Mouse (Mus musculus): ENCODE measurements around the gene Flot1. TPM values are rescaled to one million over a fixed set of nuclear protein-coding genes. Genes with fewer than 3 reads are reported as not detected.

Flot1 gene
- total and polyA plus RNA-seq, 3 experiments, result 38.1 to 64.1 TPM; not detected in 1

DNA sequence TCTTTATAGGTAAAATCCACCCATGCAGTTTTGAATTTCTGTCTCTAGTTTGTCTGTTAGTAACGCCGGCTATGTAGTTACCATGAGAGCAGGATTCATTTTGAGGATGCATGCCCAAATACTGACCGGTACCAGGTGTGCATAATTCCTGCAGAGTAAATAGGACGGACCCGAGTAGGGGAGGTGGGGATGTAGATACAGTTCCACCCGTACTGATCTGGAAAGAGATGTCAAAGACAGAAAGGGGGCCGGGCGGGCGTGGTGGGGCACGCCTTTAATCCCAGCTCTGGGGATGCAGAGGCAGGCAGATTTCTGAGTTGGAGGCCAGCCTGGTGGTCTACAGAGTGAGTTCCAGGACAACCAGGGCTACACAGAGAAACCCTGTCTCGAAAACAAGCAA is 19.0 kb downstream of the Flot1 start:
- H3K79me2 ChIP-seq (ENCODE audit: control insufficient read depth, insufficient read depth, low read length, poor library complexity), result peaks cover 28% of the 10 kb centered on the region
- H3K4me1 ChIP-seq (ENCODE audit: control insufficient read depth in 1 of 2, insufficient read depth in 2 of 2, low read length in 2 of 2), result peaks cover 0 to 22% of the 10 kb centered on the region in 2 experiments; a peak in 3 of 4 replicates
- H3K27me3 ChIP-seq (ENCODE audit: control insufficient read depth in 1 of 2, insufficient read depth in 2 of 2, low read length in 2 of 2), result no peaks in the 10 kb centered on the region
- TF ChIP-seq TCF12 (IDR thresholded peaks at IDR 0.05; ENCODE audit: low read depth, low read length), result no peak
- TF ChIP-seq MAFK (IDR thresholded peaks at IDR 0.05; ENCODE audit: borderline replicate concordance, low read depth, low read length), result no peak
- no peak for TF ChIP-seq ZKSCAN1 (IDR thresholded peaks at IDR 0.05; ENCODE audit: low read depth, low read length)
- TF ChIP-seq POLR2AphosphoS2 (IDR thresholded peaks at IDR 0.05; ENCODE audit: low read length), result no peak
- no peak for TF ChIP-seq USF2 (IDR thresholded peaks at IDR 0.05; ENCODE audit: borderline replicate concordance in 1 of 2, insufficient read depth in 1 of 2, low read depth in 1 of 2, low read length in 2 of 2)
- TF ChIP-seq NELFE (IDR thresholded peaks at IDR 0.05; ENCODE audit: low read depth, low read length), result no peak
- TF ChIP-seq USF1 (IDR thresholded peaks at IDR 0.05; ENCODE audit: low read depth, low read length), result no peak
- no peak for TF ChIP-seq ETS1 (IDR thresholded peaks at IDR 0.05; ENCODE audit: low read depth, low read length)
- no peak for TF ChIP-seq CHD2 (IDR thresholded peaks at IDR 0.05; ENCODE audit: low read length)
- H3K36me3 ChIP-seq (ENCODE audit: control insufficient read depth in 1 of 2, insufficient read depth in 2 of 2, low read length in 2 of 2), result peaks cover under 1 to 23% of the 10 kb centered on the region in 2 experiments; a peak in 2 of 4 replicates
- H3K27ac ChIP-seq (ENCODE audit: control insufficient read depth, low read depth, low read length), result peak overlapping the region; percentile 98
- peak overlapping the region; percentile 52 to 84 for H3K4me3 ChIP-seq (ENCODE audit: control insufficient read depth in 1 of 2, insufficient read depth in 1 of 2, low read depth in 2 of 2, low read length in 2 of 2)
- no peaks in the 10 kb centered on the region for H3K9me3 ChIP-seq (replicated peaks; ENCODE audit: insufficient read depth, low read length)
- H3K9ac ChIP-seq (ENCODE audit: control insufficient read depth, low read depth, low read length, poor library complexity, severe bottlenecking), result peak overlapping the region; percentile 86
- no peak for DNase-seq (ENCODE audit: low read depth, low spot score)

DNA sequence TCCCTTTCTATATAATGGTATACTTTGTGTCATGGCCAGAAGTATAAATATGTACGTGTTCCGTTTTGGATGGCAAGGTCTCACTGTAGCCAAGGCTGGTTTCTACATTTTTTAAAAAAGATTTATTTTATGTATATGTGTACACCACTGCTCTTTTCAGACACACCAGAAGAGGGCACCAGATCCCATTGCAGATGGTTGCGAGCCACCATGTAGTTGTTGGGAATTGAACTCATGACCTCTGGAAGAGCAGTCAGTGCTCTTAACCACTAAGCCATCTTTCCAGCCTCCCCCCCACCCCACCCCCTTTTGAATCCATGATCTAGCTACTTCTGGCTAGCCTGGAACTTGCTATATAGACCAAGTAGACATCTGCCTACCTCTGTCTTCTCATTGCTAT is 20.5 kb downstream of the Flot1 start:
- Histone ChIP-seq H3K79me2 (ENCODE audit: control insufficient read depth, insufficient read depth, low read length, poor library complexity) (peaks cover 18% of the 10 kb centered on the region), H3K4me1 (ENCODE audit: control insufficient read depth in 1 of 2, insufficient read depth in 2 of 2, low read length in 2 of 2) (peaks cover 0 to 22% of the 10 kb centered on the region in 2 experiments; a peak in 3 of 4 replicates), H3K4me3 (ENCODE audit: control insufficient read depth in 1 of 2, insufficient read depth in 1 of 2, low read depth in 2 of 2, low read length in 2 of 2) (no peak overlapping the region), H3K27ac (ENCODE audit: control insufficient read depth, low read depth, low read length) (no peak overlapping the region), H3K36me3 (ENCODE audit: control insufficient read depth in 1 of 2, insufficient read depth in 2 of 2, low read length in 2 of 2) (peaks cover 4 to 24% of the 10 kb centered on the region in 2 experiments; a peak in 3 of 4 replicates), H3K9ac (ENCODE audit: control insufficient read depth, low read depth, low read length, poor library complexity, severe bottlenecking) (no peak overlapping the region), H3K9me3 (replicated peaks; ENCODE audit: insufficient read depth, low read length) (no peaks in the 10 kb centered on the region), H3K27me3 (ENCODE audit: control insufficient read depth in 1 of 2, insufficient read depth in 2 of 2, low read length in 2 of 2) (no peaks in the 10 kb centered on the region)
- TF ChIP-seq CTCF (IDR thresholded peaks at IDR 0.05 in 2 of 3, conservative IDR thresholded peaks at IDR 0.05 in 1 of 3; ENCODE audit: control insufficient read depth in 1 of 3, insufficient read depth in 1 of 3, low read depth in 2 of 3, low read length in 3 of 3, poor library complexity in 1 of 3, severe bottlenecking in 1 of 3) (peak in 1 of 3 experiments; percentile 41; a peak in 2 of 6 replicates), MYC (IDR thresholded peaks at IDR 0.05; ENCODE audit: low read depth, low read length) (no peak)
- no peak for DNase-seq (ENCODE audit: low read depth, low spot score)

DNA sequence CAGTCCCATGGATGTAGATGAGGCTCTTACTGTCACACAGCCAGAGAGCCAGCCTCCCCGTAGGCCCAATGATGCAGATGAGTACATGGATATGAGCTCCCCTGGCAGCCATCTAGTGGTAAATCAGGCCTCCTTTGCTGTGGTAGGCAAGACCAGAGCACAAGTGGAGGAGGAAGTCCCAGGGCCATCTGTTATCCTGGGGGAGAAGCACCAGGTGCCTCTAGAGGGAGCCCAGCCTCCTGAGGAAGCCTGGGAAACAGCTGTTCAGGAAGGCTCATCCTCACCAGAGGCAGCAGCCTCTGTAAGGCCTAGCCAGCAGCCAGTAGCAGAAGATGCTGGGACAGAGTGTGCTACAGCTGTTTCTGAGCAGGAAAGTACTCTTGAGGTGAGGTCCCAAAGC is 25.1 kb downstream of the Flot1 start:
- H3K9ac ChIP-seq (ENCODE audit: control insufficient read depth, low read depth, low read length, poor library complexity, severe bottlenecking), result no peak overlapping the region
- peak; percentile 34 for DNase-seq (ENCODE audit: low read depth, low spot score)
- peaks cover 23 to 33% of the 10 kb centered on the region in 2 experiments for H3K36me3 ChIP-seq (ENCODE audit: control insufficient read depth in 1 of 2, insufficient read depth in 2 of 2, low read length in 2 of 2)
- peaks cover 27 to 31% of the 10 kb centered on the region in 2 experiments for H3K4me1 ChIP-seq (ENCODE audit: control insufficient read depth in 1 of 2, insufficient read depth in 2 of 2, low read length in 2 of 2)
- no peaks in the 10 kb centered on the region for H3K9me3 ChIP-seq (replicated peaks; ENCODE audit: insufficient read depth, low read length)
- peaks cover 3% of the 10 kb centered on the region; the same call in 1 of the 2 replicates for H3K79me2 ChIP-seq (ENCODE audit: control insufficient read depth, insufficient read depth, low read length, poor library complexity)
- H3K27me3 ChIP-seq (ENCODE audit: control insufficient read depth in 1 of 2, insufficient read depth in 2 of 2, low read length in 2 of 2), result no peaks in the 10 kb centered on the region
- no peak overlapping the region for H3K27ac ChIP-seq (ENCODE audit: control insufficient read depth, low read depth, low read length)
- no peak for TF ChIP-seq TBP (IDR thresholded peaks at IDR 0.05; ENCODE audit: low read depth, low read length)
- peak; percentile 36 for TF ChIP-seq SMC3 (IDR thresholded peaks at IDR 0.05; ENCODE audit: low read depth, low read length)
- TF ChIP-seq ZMIZ1 (IDR thresholded peaks at IDR 0.05; ENCODE audit: low read depth, low read length), result no peak
- TF ChIP-seq POLR2AphosphoS5 (IDR thresholded peaks at IDR 0.05; ENCODE audit: borderline replicate concordance, low read depth, low read length), result no peak
- TF ChIP-seq CHD1 (IDR thresholded peaks at IDR 0.05; ENCODE audit: low read depth, low read length), result no peak
- TF ChIP-seq MXI1 (IDR thresholded peaks at IDR 0.05; ENCODE audit: low read depth, low read length), result no peak
- TF ChIP-seq CTCF (IDR thresholded peaks at IDR 0.05 in 2 of 3, conservative IDR thresholded peaks at IDR 0.05 in 1 of 3; ENCODE audit: control insufficient read depth in 1 of 3, insufficient read depth in 1 of 3, low read depth in 2 of 3, low read length in 3 of 3, poor library complexity in 1 of 3, severe bottlenecking in 1 of 3), result peak in 2 of 3 experiments; percentile 17 to 40; a peak in 2 of 6 replicates
- peak; percentile 3; the same call in 1 of the 2 replicates for TF ChIP-seq RAD21 (IDR thresholded peaks at IDR 0.05; ENCODE audit: low read depth, low read length)
- no peak overlapping the region for H3K4me3 ChIP-seq (ENCODE audit: control insufficient read depth in 1 of 2, insufficient read depth in 1 of 2, low read depth in 2 of 2, low read length in 2 of 2)
